Mouse (Mus musculus): ENCODE data around the gene Irgq.

Irgq gene

GRCm38 (mm10) chr7:24546634-24547389 lies 16.3 kb downstream of the Irgq start:
- DNase-seq (ENCODE audit: low read depth, low spot score): peak; percentile 97

DNA sequence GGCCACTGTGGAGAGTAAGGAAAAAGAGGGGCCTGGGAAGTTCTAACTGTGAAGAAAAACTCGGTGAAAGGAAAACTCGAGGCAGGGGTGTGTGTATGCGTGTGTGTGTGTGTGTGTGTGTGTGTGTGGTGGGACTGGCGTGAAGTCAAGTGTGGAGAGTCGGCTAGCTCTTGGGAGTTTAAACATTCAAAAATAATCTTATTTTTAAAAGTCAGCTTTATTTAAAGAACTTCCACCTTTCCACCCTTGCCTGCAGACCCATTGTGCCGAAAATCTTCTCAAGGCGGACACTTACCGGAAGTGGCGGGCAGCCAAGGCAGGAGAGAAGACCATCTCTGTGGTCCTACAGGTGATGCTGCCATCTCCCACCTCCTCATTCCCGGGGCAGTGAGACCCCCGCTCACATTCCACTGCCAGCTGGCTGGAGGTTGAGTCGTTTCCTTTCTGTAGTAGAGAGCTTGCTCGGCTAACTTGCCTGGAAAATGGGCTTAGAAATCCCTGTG lies 17.1 kb downstream of the Irgq start:
- DNase-seq (ENCODE audit: low read depth, low spot score): no peak

- DNase-seq (ENCODE audit: low read depth, low spot score): no peak
Observed at GRCm38 (mm10) chr7:24551985-24552759, 21.7 kb downstream of the Irgq start.

- no peak for DNase-seq (ENCODE audit: low read depth, low spot score)
Observed at GRCm38 (mm10) chr7:24555786-24556185, 25.3 kb downstream of the Irgq start.

DNA sequence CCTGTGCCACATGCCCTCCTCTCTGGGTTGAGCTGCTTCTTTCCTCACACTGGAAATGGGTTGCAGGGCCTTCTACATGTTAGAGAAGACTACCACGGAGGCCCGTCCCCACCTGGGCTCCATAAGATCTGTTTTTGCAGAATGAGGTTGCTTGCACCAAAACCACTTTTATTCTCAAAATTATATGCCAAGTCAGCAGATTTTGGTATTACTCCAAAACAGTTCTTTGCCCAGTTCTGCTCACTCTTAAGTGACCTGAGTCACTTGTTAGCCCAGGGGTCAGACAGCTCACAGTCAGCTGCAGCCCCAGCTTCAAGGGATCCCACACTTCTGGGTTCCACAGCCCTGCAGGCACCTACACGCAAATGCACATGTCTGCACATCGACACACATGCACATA lies 31.0 kb downstream of the Irgq start:
- DNase-seq (ENCODE audit: low read depth, low spot score): no peak

GRCm38 (mm10) chr7:24563191-24563836 lies 32.8 kb downstream of the Irgq start:
- no peak for DNase-seq (ENCODE audit: low read depth, low spot score)

GRCm38 (mm10) chr7:24563837-24564206 lies 33.3 kb downstream of the Irgq start:
- DNase-seq (ENCODE audit: low read depth, low spot score): no peak

DNA sequence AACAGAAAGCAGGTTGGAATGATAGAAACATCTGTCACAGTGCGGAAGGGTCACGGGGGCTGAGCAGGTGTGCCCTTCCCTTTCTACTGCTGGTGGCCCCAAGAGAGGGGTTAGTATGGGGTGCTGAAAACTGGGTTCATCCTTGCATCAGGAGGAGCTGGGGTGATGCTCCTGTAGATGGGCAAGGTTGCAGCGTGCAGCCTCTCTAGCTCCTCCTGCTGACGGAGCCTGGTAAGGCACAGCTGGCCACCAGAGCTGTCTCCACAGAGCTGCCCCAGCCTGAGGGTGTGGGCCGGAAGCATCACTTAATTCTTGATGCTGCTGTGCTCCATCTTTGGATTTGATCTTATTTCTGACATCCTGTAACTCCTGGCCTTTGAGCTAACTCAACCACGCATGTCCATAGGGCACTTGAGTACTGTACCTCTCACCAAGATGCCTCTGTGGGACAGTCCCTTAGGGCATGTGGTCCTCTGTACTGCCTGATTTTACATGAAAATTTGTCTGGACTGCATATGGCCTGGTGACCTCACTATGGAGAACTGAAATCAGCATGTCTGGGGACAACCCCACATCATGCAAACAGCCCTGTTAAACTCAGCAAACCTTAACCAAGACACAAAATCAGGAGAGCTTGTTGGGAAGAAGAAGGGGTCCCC lies 34.2 kb downstream of the Irgq start:
- no peak for DNase-seq (ENCODE audit: low read depth, low spot score)

GRCm38 (mm10) chr7:24565627-24566026 lies 35.1 kb downstream of the Irgq start:
- no peak for DNase-seq (ENCODE audit: low read depth, low spot score)

DNA sequence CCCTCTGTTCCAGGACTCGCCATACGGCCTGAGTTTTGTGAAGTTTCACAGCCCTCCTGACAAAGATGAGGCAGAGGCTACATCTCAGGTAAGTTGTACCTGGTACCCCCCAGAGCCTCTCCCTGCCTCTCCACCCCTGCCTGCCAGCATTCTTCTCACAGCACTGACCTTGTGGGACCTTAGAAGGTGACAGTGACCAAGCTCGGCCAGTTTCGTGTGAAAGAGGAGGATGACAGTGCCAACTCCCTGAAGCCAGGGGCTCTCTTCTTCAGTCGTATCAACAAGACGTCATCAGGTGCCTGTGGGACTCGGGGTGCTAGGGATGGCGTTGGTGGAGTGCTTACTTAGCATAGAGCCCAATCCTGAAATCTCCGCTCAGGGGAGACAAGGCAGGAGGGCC lies 35.7 kb downstream of the Irgq start:
- DNase-seq (ENCODE audit: low read depth, low spot score): no peak

DNA sequence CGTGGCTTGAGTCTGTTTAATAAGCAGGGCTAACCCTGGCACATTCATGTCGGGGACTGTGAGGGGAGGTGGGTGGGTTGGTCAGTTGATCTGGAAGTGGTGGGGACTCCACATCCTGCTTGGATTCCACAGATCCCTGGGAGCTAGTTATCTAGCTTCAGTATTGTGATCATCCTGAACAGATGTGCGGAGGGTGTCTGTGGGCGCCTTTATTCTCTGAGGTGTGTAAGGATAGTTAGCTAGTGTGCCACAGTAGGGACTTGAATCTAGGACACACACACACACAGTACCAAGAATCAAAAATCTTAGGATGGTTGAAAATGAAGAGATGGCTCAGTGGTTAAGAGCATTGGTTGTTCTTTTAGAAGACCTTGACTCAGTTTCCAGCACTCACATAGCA lies 38.0 kb downstream of the Irgq start:
- no peak for DNase-seq (ENCODE audit: low read depth, low spot score)

DNA sequence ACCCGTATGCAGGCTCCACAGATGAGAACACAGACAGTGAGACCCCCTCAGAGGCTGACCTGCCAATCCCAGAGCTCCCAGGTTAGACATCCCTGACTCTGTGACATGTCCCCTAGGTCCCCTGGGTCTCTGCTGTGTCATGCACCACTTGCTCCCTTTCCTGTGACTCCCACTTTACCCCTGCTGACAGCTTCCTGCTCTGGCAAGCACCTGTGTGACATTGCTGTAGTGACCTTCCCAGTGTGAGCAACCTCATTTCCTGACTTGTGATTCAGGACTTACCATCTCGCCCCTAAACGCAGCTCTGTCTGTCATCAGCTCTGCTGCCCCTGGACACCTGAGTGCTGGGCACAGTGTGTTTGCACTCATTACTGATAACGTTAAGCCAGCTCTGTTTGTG lies 40.6 kb downstream of the Irgq start:
- DNase-seq (ENCODE audit: low read depth, low spot score): no peak

DNA sequence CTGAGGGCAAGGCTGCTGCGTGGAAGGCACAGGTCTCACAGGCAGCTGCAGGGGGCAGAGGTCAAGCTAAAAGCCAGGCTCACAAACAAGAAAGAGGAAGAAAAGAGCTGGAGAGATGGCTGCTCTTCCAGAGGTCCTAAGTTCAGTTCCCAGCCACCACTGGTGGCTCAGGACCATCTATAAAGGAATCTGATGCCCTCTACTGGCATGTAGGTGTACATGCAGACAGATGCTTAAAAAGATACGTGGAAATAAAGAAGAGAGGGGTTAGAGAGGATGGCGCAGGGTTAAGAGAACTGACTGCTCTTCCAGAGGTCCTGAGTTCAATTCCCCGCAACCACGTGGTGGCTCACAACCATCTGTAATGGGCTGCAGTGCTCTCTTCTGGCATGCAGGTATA lies 42.0 kb downstream of the Irgq start:
- DNase-seq (ENCODE audit: low read depth, low spot score): no peak

- no peak for DNase-seq (ENCODE audit: low read depth, low spot score)
Observed at GRCm38 (mm10) chr7:24574224-24574796, 43.8 kb downstream of the Irgq start.

- no peak for DNase-seq (ENCODE audit: low read depth, low spot score)
Observed at GRCm38 (mm10) chr7:24577811-24578210, 47.3 kb downstream of the Irgq start.

GRCm38 (mm10) chr7:24584876-24585275 lies 54.4 kb downstream of the Irgq start:
- no peak for DNase-seq (ENCODE audit: low read depth, low spot score)

- DNase-seq (ENCODE audit: low read depth, low spot score): no peak
Observed at GRCm38 (mm10) chr7:24585995-24586394, 55.5 kb downstream of the Irgq start.

DNA sequence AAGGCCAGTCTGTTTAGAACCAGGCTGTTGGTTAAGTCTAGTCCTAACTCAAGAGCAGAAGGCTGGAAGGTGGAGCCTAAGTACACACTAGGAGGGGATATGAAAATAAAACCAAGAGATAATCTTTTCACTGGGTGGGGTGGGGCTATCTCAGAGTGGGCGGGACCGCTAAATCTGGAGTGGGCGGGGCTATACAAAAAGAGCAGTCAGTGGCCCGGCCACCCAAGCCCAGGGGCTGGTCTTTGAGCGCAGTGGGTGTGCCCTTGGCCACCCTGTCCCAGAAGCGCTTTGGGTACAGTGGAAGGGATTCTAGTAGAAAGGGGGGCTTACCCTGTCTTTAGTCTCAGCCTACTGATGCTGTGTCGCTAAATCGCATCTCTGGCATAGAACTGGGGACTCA lies 56.3 kb downstream of the Irgq start:
- DNase-seq (ENCODE audit: low read depth, low spot score): no peak

GRCm38 (mm10) chr7:24587330-24588105 lies 57.0 kb downstream of the Irgq start, which contains the start of the genes Ethe1 and Zfp575:
TSS of gene Ethe1 (plus strand) at chr7:24587543.
TSS of gene Zfp575 (minus strand) at chr7:24587641.
- no peak for DNase-seq (ENCODE audit: low read depth, low spot score)
